Mouse (Mus musculus): ENCODE data around the gene Cstad. TPM values are rescaled to one million over a fixed set of nuclear protein-coding genes. Genes with fewer than 3 reads are reported as not detected.

Cstad gene
- total RNA-seq (2023) = 7.1 to 10.8 TPM (median 8.6 TPM) in 4 replicates

DNA sequence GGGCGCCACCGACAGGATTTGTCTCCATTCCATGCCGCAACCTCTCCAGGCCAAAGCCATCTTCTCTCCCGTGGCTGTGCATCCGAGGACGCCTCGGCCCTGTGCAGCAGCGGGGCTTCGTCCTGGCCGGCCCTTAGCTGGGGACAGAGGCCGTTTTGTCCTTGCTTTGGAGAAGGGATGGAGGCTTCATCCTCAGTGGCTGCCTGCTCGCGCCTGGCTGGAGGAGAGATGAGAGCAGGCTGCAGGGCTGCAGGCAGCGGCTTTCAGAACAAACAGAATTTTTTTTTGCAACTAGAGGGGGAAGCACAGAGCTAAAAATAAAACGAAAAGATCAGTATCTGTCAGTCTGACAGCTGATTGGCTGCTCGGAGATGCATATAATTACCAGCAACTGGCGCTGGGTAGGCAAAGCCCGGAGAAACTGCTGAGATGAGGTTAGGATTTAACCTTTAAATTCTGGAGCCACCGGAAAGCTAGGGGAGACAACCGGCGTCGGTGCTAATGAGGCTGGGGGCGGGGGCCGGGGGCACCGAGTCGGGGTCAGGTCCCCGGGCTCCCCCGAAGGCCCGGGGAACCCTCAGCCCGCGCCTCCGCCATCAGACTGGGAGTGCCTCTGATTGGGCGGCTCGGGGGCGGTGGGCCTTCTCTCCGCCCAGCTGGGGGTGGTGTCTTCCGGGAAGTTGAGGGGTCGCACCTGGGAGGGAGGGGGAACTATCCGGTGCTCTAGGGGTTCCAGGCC lies at the start of gene Cstad:
TSS of gene Cstad (plus strand) at position 400 of the 739 bp plus-strand sequence.

Other genes starting within 250 kb of the Cstad start
- gene Sh3glb2, start 235.7 kb upstream of the Cstad start, total RNA-seq (2023) = 54.4 to 80.8 TPM (median 65.5 TPM) in 4 replicates
- 17.2 to 23.8 TPM (median 18.8 TPM) in 4 replicates for gene Miga2, start 230.8 kb upstream of the Cstad start, total RNA-seq (2023)
- 20.2 to 24.7 TPM (median 22.6 TPM) in 4 replicates for gene Dolpp1, start 202.8 kb upstream of the Cstad start, total RNA-seq (2023)
- 22.6 to 29.0 TPM (median 24.8 TPM) in 4 replicates for gene Crat, start 179.2 kb upstream of the Cstad start, total RNA-seq (2023)
- 125 to 142 TPM (median 136 TPM) in 4 replicates for gene Ptpa, start 179.0 kb upstream of the Cstad start, total RNA-seq (2023)
- 3.1 to 4.2 TPM (median 3.7 TPM) in 4 replicates for gene Ier5l, start 120.8 kb upstream of the Cstad start, total RNA-seq (2023)
- not detected in 4 replicates for gene 1700001O22Rik, start 208.6 kb downstream of the Cstad start, total RNA-seq (2023)
- 35.5 to 46.8 TPM (median 40.4 TPM) in 4 replicates for gene Ntmt1, start 212.8 kb downstream of the Cstad start, total RNA-seq (2023)
- 32.2 to 35.5 TPM (median 33.9 TPM) in 4 replicates for gene Asb6, start 235.3 kb downstream of the Cstad start, total RNA-seq (2023)
- 0.61 TPM in 1 of 4 replicates, not detected in the others for gene Prrx2, start 239.9 kb downstream of the Cstad start, total RNA-seq (2023)

Measured in B cell, adult 62 days (primary cell).